Comparison of ENCODE assay signal across 8 mouse cellular contexts in the genomic region with DNA sequence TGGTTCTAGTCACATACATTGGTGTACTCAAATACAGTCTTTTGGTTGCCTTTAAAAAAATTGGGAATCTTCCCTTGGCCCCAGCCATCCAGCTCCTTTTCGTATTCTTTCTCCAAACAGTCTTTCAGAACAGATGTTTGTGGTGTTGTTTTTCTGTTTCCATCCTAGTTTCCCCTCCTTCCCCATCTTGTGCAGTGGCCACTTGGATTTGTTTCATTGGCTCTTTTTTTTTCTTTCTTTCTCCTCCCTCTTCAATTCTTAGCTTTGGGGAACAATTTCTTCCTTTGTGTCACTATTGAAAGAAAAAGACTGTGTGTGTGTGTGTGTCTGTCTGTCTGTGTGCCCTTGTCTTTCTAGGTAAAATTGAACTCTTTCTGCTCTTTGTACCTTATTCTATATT. TPM values are rescaled to one million over a fixed set of nuclear protein-coding genes. Genes with fewer than 3 reads are reported as not detected.
A peak's percentile ranks its signal among the peaks of the same experiment; 100 is the strongest.
DNase-seq lines count a peak whose midpoint lies in the region; ATAC-seq and TF ChIP-seq lines count a peak whose summit lies in the region.

No protein-coding gene starts in this region.

- TF ChIP-seq POLR2A in cortical plate, adult 2 months (IDR thresholded peaks at IDR 0.05; ENCODE audit: extremely low read depth, insufficient read depth, low read length), result no peak

- no peak for DNase-seq in kidney, postnatal 4 days
- DNase-seq in hindbrain, postnatal 0 days (ENCODE audit: low spot score), result no peak
- no peak for DNase-seq in midbrain, postnatal 0 days (ENCODE audit: low spot score)
- no peak for DNase-seq in gastrocnemius, postnatal 25 days
- DNase-seq in layer of hippocampus, adult 18-20 months (ENCODE audit: low spot score in 2 of 2), result no peak

- peak overlapping the region; percentile 100; the same call in 1 of the 2 replicates for H3K27ac ChIP-seq in kidney, embryonic 16.5 days (ENCODE audit: low read length)
- no peak overlapping the region for H3K27ac ChIP-seq in cortical plate, adult 2 months (ENCODE audit: insufficient read depth, low read length)
- H3K27ac ChIP-seq in hindbrain, postnatal 0 days, result no peak overlapping the region
- no peak overlapping the region for H3K27ac ChIP-seq in midbrain, postnatal 0 days (ENCODE audit: low read depth, low read length)

- peak overlapping the region; percentile 75 for H3K4me2 ChIP-seq in kidney, embryonic 16.5 days (replicated peaks; ENCODE audit: low read depth, low read length)
- peak overlapping the region; percentile 73 for H3K4me2 ChIP-seq in hindbrain, postnatal 0 days (ENCODE audit: low read depth, low read length)
- peak overlapping the region; percentile 81 for H3K4me2 ChIP-seq in midbrain, postnatal 0 days (ENCODE audit: low read depth, low read length, poor library complexity, severe bottlenecking)

- H3K27me3 ChIP-seq in kidney, embryonic 16.5 days (ENCODE audit: insufficient read depth, low read length), result no peaks in the 10 kb centered on the region
- no peaks in the 10 kb centered on the region for H3K27me3 ChIP-seq in hindbrain, postnatal 0 days (ENCODE audit: insufficient read depth, low read length)
- no peaks in the 10 kb centered on the region for H3K27me3 ChIP-seq in midbrain, postnatal 0 days (ENCODE audit: insufficient read depth, low read length)

- peak overlapping the region; percentile 96 for H3K9ac ChIP-seq in kidney, embryonic 16.5 days (replicated peaks; ENCODE audit: low read length)
- H3K9ac ChIP-seq in hindbrain, postnatal 0 days (replicated peaks; ENCODE audit: low read length), result no peak overlapping the region
- H3K9ac ChIP-seq in midbrain, postnatal 0 days (replicated peaks; ENCODE audit: low read length, poor library complexity, severe bottlenecking), result no peak overlapping the region

- peak overlapping the region; percentile 85 for H3K4me3 ChIP-seq in kidney, embryonic 16.5 days (ENCODE audit: low read length)
- peak overlapping the region; percentile 69; the same call in 1 of the 2 replicates for H3K4me3 ChIP-seq in cortical plate, adult 2 months (ENCODE audit: insufficient read depth, low read length)
- H3K4me3 ChIP-seq in hindbrain, postnatal 0 days (ENCODE audit: low read length), result peak overlapping the region; percentile 60
- peak overlapping the region; percentile 51 for H3K4me3 ChIP-seq in midbrain, postnatal 0 days (ENCODE audit: low read depth, low read length)

- TF ChIP-seq CTCF in cortical plate, adult 2 months (IDR thresholded peaks at IDR 0.05; ENCODE audit: extremely low read depth, insufficient read depth, low read length), result no peak
- no peak for TF ChIP-seq CTCF in hindbrain, postnatal 0 days (IDR thresholded peaks at IDR 0.05; ENCODE audit: low read depth)
- TF ChIP-seq CTCF in midbrain, postnatal 0 days (IDR thresholded peaks at IDR 0.05), result no peak

- ATAC-seq in kidney, embryonic 16.5 days (ENCODE audit: low FRiP score, low TSS enrichment), result no peak
- ATAC-seq in hindbrain, postnatal 0 days, result no peak
- ATAC-seq in midbrain, postnatal 0 days (ENCODE audit: low FRiP score), result no peak
- ATAC-seq in monocyte, adult 5-6 weeks (replicated peaks; ENCODE audit: insufficient number of reproducible peaks, low FRiP score, low TSS enrichment, poor library complexity, severe bottlenecking), result no peak

- peaks cover 28% of the 10 kb centered on the region for H3K4me1 ChIP-seq in kidney, embryonic 16.5 days (ENCODE audit: insufficient read depth, low read length)
- H3K4me1 ChIP-seq in cortical plate, adult 2 months (ENCODE audit: control insufficient read depth, insufficient read depth, low read length), result peaks cover 1% of the 10 kb centered on the region; the same call in 1 of the 2 replicates
- no peaks in the 10 kb centered on the region for H3K4me1 ChIP-seq in hindbrain, postnatal 0 days (ENCODE audit: insufficient read depth, low read length)
- peaks cover 4% of the 10 kb centered on the region; the same call in 1 of the 2 replicates for H3K4me1 ChIP-seq in midbrain, postnatal 0 days (ENCODE audit: insufficient read depth, low read length)

- peaks cover 10% of the 10 kb centered on the region for H3K36me3 ChIP-seq in kidney, embryonic 16.5 days (ENCODE audit: insufficient read depth, low read length)
- H3K36me3 ChIP-seq in hindbrain, postnatal 0 days (ENCODE audit: insufficient read depth, low read length), result no peaks in the 10 kb centered on the region
- no peaks in the 10 kb centered on the region for H3K36me3 ChIP-seq in midbrain, postnatal 0 days (ENCODE audit: insufficient read depth, low read length)

- H3K9me3 ChIP-seq in kidney, embryonic 16.5 days (ENCODE audit: low read length), result no peaks in the 10 kb centered on the region
- no peaks in the 10 kb centered on the region for H3K9me3 ChIP-seq in hindbrain, postnatal 0 days (ENCODE audit: low read length)
- no peaks in the 10 kb centered on the region for H3K9me3 ChIP-seq in midbrain, postnatal 0 days (ENCODE audit: low read length)

- 50% methylated on average over 1 of the region's 1 CpGs for WGBS in kidney, embryonic 16.5 days
- WGBS in hindbrain, postnatal 0 days, result 44% methylated on average over 1 of the region's 1 CpGs
- WGBS in midbrain, postnatal 0 days, result 68% methylated on average over 1 of the region's 1 CpGs

RNA-seq across cellular contexts. Expression of a gene that starts 3.1 kb away (rescaled TPM):
- 41.3 and 45.0 TPM in 2 replicates for polyA plus RNA-seq in kidney, embryonic 16.5 days (2015; fragmentation: Nextera tagmentation; extraction: Ambion mirVana)
- polyA plus RNA-seq in cortical plate, adult 2 months (2012; rRNA removed), result 13.2 and 14.7 TPM in 2 replicates
- total RNA-seq in hindbrain, postnatal 0 days (2014; rRNA removed), result 17.6 and 24.4 TPM in 2 replicates
- 22.4 and 22.5 TPM in 2 replicates for polyA plus RNA-seq in hindbrain, postnatal 0 days (2015; fragmentation: Nextera tagmentation; extraction: Ambion mirVana)
- 15.3 and 17.4 TPM in 2 replicates for total RNA-seq in midbrain, postnatal 0 days (2014; rRNA removed)
- 15.8 and 16.7 TPM in 2 replicates for polyA plus RNA-seq in midbrain, postnatal 0 days (2015; fragmentation: Nextera tagmentation; extraction: Ambion mirVana)
- 10 to 100 TPM; 40.0 to 41.4 TPM for total RNA-seq in gastrocnemius, postnatal 25 days (2021)
- 10 to 100 TPM; 41.1 to 41.5 TPM for total RNA-seq in layer of hippocampus, adult 18-20 months (2021)
- total RNA-seq in monocyte, adult 5-6 weeks (2017), result 127 to 227 TPM (median 128 TPM) in 3 replicates

RNA-seq across cellular contexts. Expression of a gene that starts 18.6 kb away (rescaled TPM):
- not detected in 2 replicates for polyA plus RNA-seq in kidney, embryonic 16.5 days (2015; fragmentation: Nextera tagmentation; extraction: Ambion mirVana)
- not detected in 2 replicates for polyA plus RNA-seq in cortical plate, adult 2 months (2012; rRNA removed)
- not detected in 2 replicates for total RNA-seq in hindbrain, postnatal 0 days (2014; rRNA removed)
- polyA plus RNA-seq in hindbrain, postnatal 0 days (2015; fragmentation: Nextera tagmentation; extraction: Ambion mirVana), result 0.08 TPM in 1 of 2 replicates, not detected in the other
- total RNA-seq in midbrain, postnatal 0 days (2014; rRNA removed), result not detected in 2 replicates
- 0.16 TPM in 1 of 2 replicates, not detected in the other for polyA plus RNA-seq in midbrain, postnatal 0 days (2015; fragmentation: Nextera tagmentation; extraction: Ambion mirVana)
- total RNA-seq in gastrocnemius, postnatal 25 days (2021), result not detected
- not detected for total RNA-seq in layer of hippocampus, adult 18-20 months (2021)
- not detected in 3 replicates for total RNA-seq in monocyte, adult 5-6 weeks (2017)
